Mouse (Mus musculus) stomach, postnatal 0 days (tissue): Measurements from ENCODE around the gene Naaladl2.

Source experiments
- CTCF ChIP-seq: IDR thresholded peaks from 2 replicates; pipeline ENCODE4 v1.5.1; 2016; ENCODE audit warnings: antibody characterized with exemption, low read depth, mild to moderate bottlenecking, moderate library complexity
- EP300 ChIP-seq: optimal IDR thresholded peaks from 2 replicates; pipeline ENCODE3; 2016; ENCODE audit warnings: antibody characterized with exemption

DNA sequence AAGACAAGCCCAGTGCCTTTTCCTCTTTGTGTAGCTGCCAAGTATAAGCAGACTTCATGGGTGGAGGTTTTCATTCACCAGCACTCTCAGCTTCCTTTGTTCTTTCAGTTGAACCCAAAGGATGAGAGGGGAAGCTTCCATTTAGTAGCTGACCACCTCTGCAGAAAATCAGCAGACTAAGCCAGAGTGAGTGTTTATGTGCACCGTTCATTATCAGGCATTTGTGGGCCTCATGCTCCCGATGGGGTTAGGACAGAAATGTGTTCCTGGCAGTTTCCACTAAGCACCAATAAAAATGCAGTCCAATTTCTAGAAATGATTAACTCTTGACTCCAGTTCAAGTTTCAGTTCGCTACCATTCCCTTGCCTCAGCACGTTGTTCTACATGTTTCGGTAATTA lies 1206.8 kb downstream of the Naaladl2 start:
- TF ChIP-seq CTCF (no peak), EP300 (no peak)
